In genomic region chr1:132880161-132881005, GRCm38 (mm10) we compare ENCODE assay signal across 9 mouse cellular contexts. TPM values are rescaled to one million over a fixed set of nuclear protein-coding genes. Genes with fewer than 3 reads are reported as not detected.
A peak's percentile ranks its signal among the peaks of the same experiment; 100 is the strongest.
DNase-seq lines count a peak whose midpoint lies in the region; ATAC-seq and TF ChIP-seq lines count a peak whose summit lies in the region.
"Had no signal": no experiment of that assay in that cellular context is flagged by ENCODE, and none has a peak within 500 bp of the region (broad histone marks: within the 10 kb centered on the region; RNA-seq: fewer than 3 reads in every experiment).

Lrrn2 (plus strand) TSS chr1:132880273.

- no peaks in the 10 kb centered on the region for H3K36me3 ChIP-seq in embryonic facial prominence, embryonic 13.5 days
- H3K36me3 ChIP-seq in heart, embryonic 13.5 days: no peaks in the 10 kb centered on the region
- H3K36me3 ChIP-seq in liver, embryonic 16.5 days (ENCODE audit: control insufficient read depth, insufficient read depth): no peaks in the 10 kb centered on the region

- under 1% methylated on average over 77 of the region's 80 CpGs for WGBS in embryonic facial prominence, embryonic 13.5 days
- WGBS in heart, embryonic 13.5 days: under 1% methylated on average over 60 of the region's 80 CpGs
- 2% methylated on average over 77 of the region's 80 CpGs for WGBS in liver, embryonic 16.5 days (ENCODE audit: insufficient replicate concordance)

- peaks cover 18% of the 10 kb centered on the region for H3K4me1 ChIP-seq in embryonic facial prominence, embryonic 13.5 days
- peaks cover 53% of the 10 kb centered on the region for H3K4me1 ChIP-seq in heart, embryonic 13.5 days
- H3K4me1 ChIP-seq in liver, embryonic 16.5 days (ENCODE audit: control insufficient read depth, low read depth, low read length): no peaks in the 10 kb centered on the region; the same call in 1 of the 2 replicates

- no peak within 1 kb of the TSS for H3K27ac ChIP-seq in embryonic facial prominence, embryonic 13.5 days
- H3K27ac ChIP-seq in heart, embryonic 13.5 days (replicated peaks): peak within 1 kb of the TSS; percentile 15; the same call in 1 of the 2 replicates
- peak within 1 kb of the TSS; percentile 99 for H3K27ac ChIP-seq in layer of hippocampus, adult 2 months
- H3K27ac ChIP-seq in liver, embryonic 16.5 days (ENCODE audit: low read length): no peak within 1 kb of the TSS

- ATAC-seq in embryonic facial prominence, embryonic 13.5 days (ENCODE audit: insufficient number of reproducible peaks, insufficient read depth, low FRiP score, low TSS enrichment, low read depth): peak; percentile 45
- ATAC-seq in heart, embryonic 13.5 days (ENCODE audit: extremely low read depth, insufficient number of reproducible peaks, low FRiP score, low TSS enrichment): peak; percentile 50; the same call in 1 of the 2 replicates
- ATAC-seq in liver, embryonic 16.5 days (ENCODE audit: low read depth): 0 out of 2 replicates have a peak, but pooled peaks have one; percentile 21
- ATAC-seq: Patski had no signal

- H3K9ac ChIP-seq in embryonic facial prominence, embryonic 13.5 days: peak within 1 kb of the TSS; percentile 73
- peak within 1 kb of the TSS; percentile 80 for H3K9ac ChIP-seq in heart, embryonic 13.5 days
- no peak within 1 kb of the TSS for H3K9ac ChIP-seq in liver, embryonic 16.5 days (ENCODE audit: low read depth, low read length)

- peak within 1 kb of the TSS; percentile 98 for H3K4me2 ChIP-seq in embryonic facial prominence, embryonic 13.5 days
- peak within 1 kb of the TSS; percentile 97 for H3K4me2 ChIP-seq in heart, embryonic 13.5 days
- peak within 1 kb of the TSS; percentile 59 for H3K4me2 ChIP-seq in liver, embryonic 16.5 days (ENCODE audit: low read depth, low read length)

- peak within 1 kb of the TSS; percentile 59 for H3K4me3 ChIP-seq in embryonic facial prominence, embryonic 13.5 days
- peak within 1 kb of the TSS; percentile 71 for H3K4me3 ChIP-seq in heart, embryonic 13.5 days
- H3K4me3 ChIP-seq in layer of hippocampus, adult 2 months: peak within 1 kb of the TSS; percentile 87
- H3K4me3 ChIP-seq in liver, embryonic 16.5 days (ENCODE audit: low read depth, low read length): peak within 1 kb of the TSS; percentile 31

- no peak for TF ChIP-seq CTCF in layer of hippocampus, adult 2 months (conservative IDR thresholded peaks at IDR 0.05)

- no peaks in the 10 kb centered on the region for H3K9me3 ChIP-seq in embryonic facial prominence, embryonic 13.5 days
- H3K9me3 ChIP-seq in heart, embryonic 13.5 days: no peaks in the 10 kb centered on the region
- H3K9me3 ChIP-seq in liver, embryonic 16.5 days (replicated peaks; ENCODE audit: control insufficient read depth, low read length): no peaks in the 10 kb centered on the region

- peak; percentile 26 for DNase-seq in urinary bladder, adult 2 months (ENCODE audit: low spot score)
- no peak for DNase-seq in urinary bladder, postnatal 10 days (ENCODE audit: low spot score)
- DNase-seq in layer of hippocampus, adult 2 months (ENCODE audit: low spot score in 2 of 2): peak; percentile 68 to 75
- peak; percentile 29 for DNase-seq in retina, postnatal 7 days (ENCODE audit: low read depth, low spot score)
- no peak for DNase-seq in thymus, postnatal 10 days (ENCODE audit: low spot score in 2 of 2)

- peaks cover 92% of the 10 kb centered on the region for H3K27me3 ChIP-seq in embryonic facial prominence, embryonic 13.5 days
- peaks cover 78% of the 10 kb centered on the region for H3K27me3 ChIP-seq in heart, embryonic 13.5 days (replicated peaks)
- peaks cover 51% of the 10 kb centered on the region for H3K27me3 ChIP-seq in liver, embryonic 16.5 days (ENCODE audit: control insufficient read depth, insufficient read depth, low read depth, low read length)

RNA-seq across cellular contexts. Expression of gene Lrrn2, which starts in this region (rescaled TPM):
- polyA plus RNA-seq in urinary bladder, adult 2 months (2012; rRNA removed): 2.5 and 2.9 TPM in 2 replicates
- 3.8 and 4.4 TPM in 2 replicates for polyA plus RNA-seq in embryonic facial prominence, embryonic 13.5 days (2015; fragmentation: Nextera tagmentation; extraction: Ambion mirVana)
- 8.2 and 8.7 TPM in 2 replicates for polyA plus RNA-seq in heart, embryonic 13.5 days (2015; fragmentation: Nextera tagmentation; extraction: Ambion mirVana)
- 100 to 1,000 TPM; 218 to 236 TPM for total RNA-seq in layer of hippocampus, adult 2 months (2021)
- polyA plus RNA-seq in liver, embryonic 16.5 days (2015; fragmentation: Nextera tagmentation; extraction: Ambion mirVana): 0.05 and 0.13 TPM in 2 replicates
- polyA plus RNA-seq: Patski had no signal

Comparison
In these comparisons a context has a peak if more than half of its experiments do, and no peak if none do; other contexts are left out.
1. DNase-seq: peak in urinary bladder, adult 2 months (single experiment), layer of hippocampus, adult 2 months (2 of 2) and retina, postnatal 7 days (single experiment); none in urinary bladder, postnatal 10 days (single experiment) and thymus, postnatal 10 days (0 of 2).
2. Peak in ATAC-seq, H3K4me3 ChIP-seq and H3K4me2 ChIP-seq in liver, embryonic 16.5 days; RNA of the gene not detected or under 1 TPM.
3. H3K27ac ChIP-seq: peak in heart, embryonic 13.5 days (single experiment) and layer of hippocampus, adult 2 months (single experiment); none in embryonic facial prominence, embryonic 13.5 days (single experiment) and liver, embryonic 16.5 days (single experiment).
4. H3K4me3 ChIP-seq: peak in every context shown above with its lines; median percentile 87 in layer of hippocampus, adult 2 months; 71 in heart, embryonic 13.5 days; 59 in embryonic facial prominence, embryonic 13.5 days; 31 in liver, embryonic 16.5 days.
5. Peak in every context shown above with its lines, with median percentiles within 50 percentile points of each other: ATAC-seq and H3K4me2 ChIP-seq.